Mouse (Mus musculus) cortical plate, adult 2 months (tissue): ENCODE data around the gene Tmcc3.

Source experiments
- CTCF ChIP-seq: fragments of 200-500 bp; IDR thresholded peaks from 2 replicates; pipeline ENCODE4 v1.5.1; 2011; ENCODE audit warnings: mild to moderate bottlenecking, control low read depth, low read length; ENCODE audit not compliant: insufficient read depth; ENCODE audit errors: extremely low read depth
- POLR2A ChIP-seq: fragments of 200-500 bp; IDR thresholded peaks from 2 replicates; pipeline ENCODE4 v1.6.1; 2011; ENCODE audit warnings: mild to moderate bottlenecking, low read length, control low read depth; ENCODE audit not compliant: insufficient read depth; ENCODE audit errors: extremely low read depth

- TF ChIP-seq CTCF (no peak), POLR2A (no peak)
Measured at GRCm38 (mm10) chr10:94520306-94521106, 208.8 kb downstream of the Tmcc3 start.
